Mouse (Mus musculus): ENCODE data around the gene Map4k1. TPM values are rescaled to one million over a fixed set of nuclear protein-coding genes. Genes with fewer than 3 reads are reported as not detected.

Gene Map4k1
- polyA plus RNA-seq, 2 experiments = 6.4 to 9.3 TPM

DNA sequence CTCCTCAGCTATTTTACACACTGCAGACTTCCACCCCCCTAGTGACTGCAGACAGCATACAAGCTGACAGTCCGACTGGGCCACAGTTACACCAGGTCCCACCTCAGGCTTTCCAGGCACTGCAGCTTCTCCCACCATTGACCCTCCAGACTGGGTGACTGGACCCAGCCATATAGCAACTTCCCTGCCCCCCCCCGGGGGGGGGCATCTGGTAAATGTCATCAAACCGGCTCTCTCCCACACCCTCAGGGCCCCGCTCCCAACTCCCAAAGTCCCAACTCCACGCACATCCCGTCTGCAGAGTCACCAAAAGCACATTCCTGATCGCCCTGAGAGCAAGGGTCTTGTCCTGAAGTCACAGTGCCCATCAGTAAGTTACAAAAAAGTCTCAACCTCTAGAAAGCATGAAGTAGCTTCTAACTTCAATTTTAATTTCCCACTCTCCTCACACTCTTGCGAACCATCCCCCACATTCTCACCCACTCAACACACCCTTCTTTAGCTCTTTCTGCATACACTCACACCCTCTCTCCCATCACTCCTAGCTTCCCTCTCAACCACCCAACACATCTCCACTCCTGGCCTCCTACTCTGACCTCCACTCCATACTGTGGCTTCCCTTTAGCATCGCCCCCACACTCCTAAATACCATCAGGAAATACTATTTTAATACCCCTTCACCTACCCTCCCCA lies 21.4 kb upstream of the Map4k1 start:
- H3K9me3 ChIP-seq (ENCODE audit: control insufficient read depth, low read length) = no peaks in the 10 kb centered on the region
- H3K27me3 ChIP-seq (ENCODE audit: control insufficient read depth, insufficient read depth, low read length) = no peaks in the 10 kb centered on the region
- ATAC-seq (ENCODE audit: low FRiP score, low read depth) = no peak
- peaks cover 48% of the 10 kb centered on the region for H3K4me1 ChIP-seq (ENCODE audit: control insufficient read depth, insufficient read depth, low read length)
- WGBS = 16% methylated on average over 9 of the region's 9 CpGs
- H3K27ac ChIP-seq (replicated peaks; ENCODE audit: low read depth, low read length) = peak overlapping the region; percentile 27; the same call in 1 of the 2 replicates
- H3K4me2 ChIP-seq (replicated peaks; ENCODE audit: low read depth, low read length, severe bottlenecking) = peak overlapping the region; percentile 75
- no peak for DNase-seq (ENCODE audit: low spot score)
- peaks cover 4% of the 10 kb centered on the region for H3K36me3 ChIP-seq (ENCODE audit: control insufficient read depth, insufficient read depth, low read length)
- no peak for TF ChIP-seq POLR2A (IDR thresholded peaks at IDR 0.05; ENCODE audit: borderline replicate concordance, extremely low read depth, insufficient read depth, insufficient read length)
- peak overlapping the region; percentile 100 for H3K4me3 ChIP-seq (replicated peaks; ENCODE audit: low read length)
- H3K9ac ChIP-seq (ENCODE audit: low read depth, low read length, severe bottlenecking) = peak overlapping the region; percentile 90

DNA sequence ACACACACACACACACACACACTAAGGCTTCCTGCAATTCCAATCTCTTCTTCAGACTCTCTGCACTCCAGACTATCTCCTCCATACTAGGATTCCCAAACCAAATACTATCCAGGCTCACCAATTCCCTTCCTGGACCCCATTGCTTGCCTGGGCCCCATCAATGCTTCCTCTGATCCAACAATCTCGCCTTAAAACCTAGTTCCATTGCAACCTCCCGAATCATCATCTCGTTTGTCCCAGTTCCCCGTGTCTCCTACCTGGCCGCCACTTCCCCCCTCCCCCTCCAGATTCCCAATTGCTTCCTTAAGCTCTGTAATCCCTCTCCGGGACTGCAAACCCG lies 20.3 kb upstream of the Map4k1 start:
- Histone ChIP-seq H3K36me3 (ENCODE audit: control insufficient read depth, insufficient read depth, low read length) (no peaks in the 10 kb centered on the region; the same call in 1 of the 2 replicates), H3K4me3 (replicated peaks; ENCODE audit: low read length) (peak overlapping the region; percentile 100), H3K27ac (replicated peaks; ENCODE audit: low read depth, low read length) (peak overlapping the region; percentile 64), H3K4me2 (replicated peaks; ENCODE audit: low read depth, low read length, severe bottlenecking) (peak overlapping the region; percentile 75), H3K9me3 (ENCODE audit: control insufficient read depth, low read length) (no peaks in the 10 kb centered on the region), H3K9ac (ENCODE audit: low read depth, low read length, severe bottlenecking) (peak overlapping the region; percentile 90), H3K4me1 (ENCODE audit: control insufficient read depth, insufficient read depth, low read length) (peaks cover 46% of the 10 kb centered on the region), H3K27me3 (ENCODE audit: control insufficient read depth, insufficient read depth, low read length) (no peaks in the 10 kb centered on the region)
- DNase-seq (ENCODE audit: low spot score) (no peak), ATAC-seq (ENCODE audit: low FRiP score, low read depth) (no peak)
- WGBS = 2% methylated on average over 7 of the region's 7 CpGs
- no peak for TF ChIP-seq POLR2A (IDR thresholded peaks at IDR 0.05; ENCODE audit: borderline replicate concordance, extremely low read depth, insufficient read depth, insufficient read length)

DNA sequence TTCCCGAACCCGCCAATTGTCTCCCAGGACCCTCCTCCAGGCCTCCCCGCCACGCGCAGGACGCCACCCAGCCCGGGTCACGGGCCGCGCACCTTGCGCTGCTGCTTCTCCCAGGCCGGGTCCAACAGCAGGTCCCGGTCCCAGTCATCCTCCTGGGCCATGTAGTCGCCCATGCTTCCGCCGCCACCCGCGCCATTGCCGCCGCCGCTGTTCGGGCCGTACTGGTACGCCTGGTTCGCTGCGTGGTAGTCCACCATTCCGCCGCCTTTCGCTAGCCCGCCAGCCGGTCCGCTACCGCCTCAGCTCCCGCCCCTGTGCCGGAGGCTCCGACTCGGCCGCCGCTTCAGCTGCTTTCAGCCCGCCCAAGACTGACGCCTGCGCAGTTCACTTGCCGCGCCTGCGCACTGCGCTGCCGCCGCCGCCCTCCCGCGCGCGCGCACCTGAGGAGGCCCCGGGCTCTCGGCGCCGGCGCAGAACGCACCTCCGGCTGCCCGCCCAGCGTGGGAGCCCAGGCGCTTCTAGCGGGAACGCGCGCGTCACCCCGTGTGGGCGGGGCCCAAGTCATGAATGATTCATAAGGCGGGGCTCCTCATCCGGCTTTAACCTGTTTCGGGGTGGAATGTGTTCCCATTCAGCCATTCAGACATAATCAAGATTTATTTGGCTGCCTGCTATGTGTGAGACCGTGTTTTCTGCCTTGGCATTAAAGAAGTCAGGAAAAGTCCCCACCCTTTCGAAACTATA lies 19.8 kb upstream of the Map4k1 start, which contains the start of gene Actn4:
Gene Actn4 (minus strand): TSS at position 414 of the 744 bp plus-strand sequence.
- peak; percentile 92 for ATAC-seq (ENCODE audit: low FRiP score, low read depth)
- WGBS = under 1% methylated on average over 54 of the region's 76 CpGs
- H3K4me2 ChIP-seq (replicated peaks; ENCODE audit: low read depth, low read length, severe bottlenecking) = peak within 1 kb of the TSS; percentile 75

DNA sequence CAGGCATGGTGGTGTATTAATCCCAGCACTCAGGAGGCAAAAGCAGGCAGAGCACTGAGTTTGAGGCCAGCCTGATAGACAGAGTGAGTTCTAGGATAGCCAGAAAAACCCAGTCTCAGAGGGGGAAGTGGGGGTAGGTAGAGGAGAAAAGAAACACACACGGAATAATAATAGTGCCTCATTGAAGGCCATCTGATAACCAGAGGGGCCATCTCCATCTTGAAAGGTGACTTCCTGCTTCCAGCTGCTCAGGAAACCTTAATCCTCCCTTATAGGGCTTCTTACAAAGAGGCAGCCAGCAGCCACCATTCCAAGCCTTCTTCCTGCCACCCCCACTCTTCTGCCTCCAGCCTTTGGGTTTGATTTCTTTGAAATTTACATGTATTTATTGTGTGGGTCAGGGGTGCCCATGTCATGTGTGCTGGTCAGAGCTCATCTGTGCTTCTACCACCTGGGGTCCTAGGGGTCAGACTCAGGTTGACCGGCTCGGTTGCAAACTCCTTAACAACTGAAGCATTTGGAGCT lies 18.4 kb upstream of the Map4k1 start:
- ATAC-seq (ENCODE audit: low FRiP score, low read depth) = no peak
- no peak for TF ChIP-seq POLR2A (IDR thresholded peaks at IDR 0.05; ENCODE audit: borderline replicate concordance, extremely low read depth, insufficient read depth, insufficient read length)
- Histone ChIP-seq H3K4me2 (replicated peaks; ENCODE audit: low read depth, low read length, severe bottlenecking) (no peak overlapping the region), H3K9me3 (ENCODE audit: control insufficient read depth, low read length) (no peaks in the 10 kb centered on the region), H3K36me3 (ENCODE audit: control insufficient read depth, insufficient read depth, low read length) (no peaks in the 10 kb centered on the region), H3K4me1 (ENCODE audit: control insufficient read depth, insufficient read depth, low read length) (peaks cover 31% of the 10 kb centered on the region), H3K4me3 (replicated peaks; ENCODE audit: low read length) (no peak overlapping the region), H3K27me3 (ENCODE audit: control insufficient read depth, insufficient read depth, low read length) (no peaks in the 10 kb centered on the region), H3K27ac (replicated peaks; ENCODE audit: low read depth, low read length) (peak overlapping the region; percentile 88; the same call in 1 of the 2 replicates), H3K9ac (ENCODE audit: low read depth, low read length, severe bottlenecking) (no peak overlapping the region)
- no peak for DNase-seq (ENCODE audit: low spot score)
- 86% methylated on average over 3 of the region's 3 CpGs for WGBS

More for the DNA sequence above, 19.8 kb upstream of the Map4k1 start, which contains the start of gene Actn4:
- TF ChIP-seq POLR2A (IDR thresholded peaks at IDR 0.05; ENCODE audit: borderline replicate concordance, extremely low read depth, insufficient read depth, insufficient read length) = peak; percentile 96; the same call in 1 of the 2 replicates
- Histone ChIP-seq H3K36me3 (ENCODE audit: control insufficient read depth, insufficient read depth, low read length) (no peaks in the 10 kb centered on the region; the same call in 1 of the 2 replicates), H3K9ac (ENCODE audit: low read depth, low read length, severe bottlenecking) (peak within 1 kb of the TSS; percentile 90), H3K9me3 (ENCODE audit: control insufficient read depth, low read length) (no peaks in the 10 kb centered on the region), H3K4me3 (replicated peaks; ENCODE audit: low read length) (peak within 1 kb of the TSS; percentile 100), H3K27me3 (ENCODE audit: control insufficient read depth, insufficient read depth, low read length) (no peaks in the 10 kb centered on the region), H3K4me1 (ENCODE audit: control insufficient read depth, insufficient read depth, low read length) (peaks cover 42% of the 10 kb centered on the region), H3K27ac (replicated peaks; ENCODE audit: low read depth, low read length) (peak within 1 kb of the TSS; percentile 88)
- peak; percentile 99 for DNase-seq (ENCODE audit: low spot score)

DNA sequence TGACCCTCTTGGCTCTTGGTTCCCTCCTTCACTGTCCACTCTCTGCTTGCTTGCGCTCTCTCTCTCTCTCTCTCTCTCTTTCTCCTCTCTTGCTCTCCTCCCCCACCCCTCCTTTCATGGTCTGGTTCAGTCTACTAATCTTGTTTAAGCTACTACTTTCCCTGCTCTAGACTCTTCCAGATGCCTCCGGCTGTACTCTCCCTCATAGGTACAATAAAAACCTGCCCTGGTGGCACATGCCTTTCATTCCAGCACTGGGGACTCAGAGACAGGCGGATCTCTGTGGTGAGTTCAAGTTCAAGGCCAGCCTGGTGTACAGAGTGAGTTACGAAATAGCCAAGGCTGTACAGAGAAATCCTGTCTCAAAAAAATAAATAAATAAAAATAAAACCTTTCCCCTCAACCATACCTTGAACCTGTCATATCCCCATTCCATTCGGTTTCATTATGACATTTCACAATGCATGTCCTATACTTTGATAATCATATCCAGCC lies 16.5 kb upstream of the Map4k1 start:
- Histone ChIP-seq H3K9ac (ENCODE audit: low read depth, low read length, severe bottlenecking) (no peak overlapping the region), H3K27me3 (ENCODE audit: control insufficient read depth, insufficient read depth, low read length) (no peaks in the 10 kb centered on the region), H3K4me1 (ENCODE audit: control insufficient read depth, insufficient read depth, low read length) (peaks cover 14% of the 10 kb centered on the region), H3K9me3 (ENCODE audit: control insufficient read depth, low read length) (no peaks in the 10 kb centered on the region), H3K27ac (replicated peaks; ENCODE audit: low read depth, low read length) (no peak overlapping the region), H3K4me2 (replicated peaks; ENCODE audit: low read depth, low read length, severe bottlenecking) (no peak overlapping the region), H3K4me3 (replicated peaks; ENCODE audit: low read length) (no peak overlapping the region), H3K36me3 (ENCODE audit: control insufficient read depth, insufficient read depth, low read length) (peaks cover 11% of the 10 kb centered on the region)
- TF ChIP-seq POLR2A (IDR thresholded peaks at IDR 0.05; ENCODE audit: borderline replicate concordance, extremely low read depth, insufficient read depth, insufficient read length) = no peak
- DNase-seq (ENCODE audit: low spot score) = no peak
- 69% methylated on average over 5 of the region's 5 CpGs for WGBS
- ATAC-seq (ENCODE audit: low FRiP score, low read depth) = no peak
